Mouse (Mus musculus): ENCODE results near the gene Car8.
"Not testable (repeated sequence)": the region's sequence is repeated elsewhere in the genome, so short reads cannot be mapped to it uniquely, and the experiment has no call there.

Gene Car8

DNA sequence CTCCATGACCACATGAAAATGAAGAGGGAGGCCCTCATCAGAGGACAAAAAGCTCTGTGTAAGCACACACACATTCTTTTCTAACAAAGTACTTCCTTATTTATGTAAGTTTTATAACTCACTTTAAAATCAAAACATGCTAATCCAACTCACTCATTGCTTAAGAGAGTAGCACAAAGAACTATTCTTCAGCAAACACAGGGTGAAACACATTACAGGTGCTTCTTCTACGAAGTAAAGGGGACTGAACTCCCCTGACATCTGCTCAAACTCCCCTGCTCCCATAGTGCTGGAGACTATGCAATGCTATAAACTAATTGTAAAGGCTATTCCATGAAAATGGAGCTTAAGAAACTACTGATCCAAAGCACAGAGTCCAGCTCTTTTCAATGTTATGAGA is 35.5 kb downstream of the Car8 start:
- DNase-seq (ENCODE audit: low spot score): no peak

DNA sequence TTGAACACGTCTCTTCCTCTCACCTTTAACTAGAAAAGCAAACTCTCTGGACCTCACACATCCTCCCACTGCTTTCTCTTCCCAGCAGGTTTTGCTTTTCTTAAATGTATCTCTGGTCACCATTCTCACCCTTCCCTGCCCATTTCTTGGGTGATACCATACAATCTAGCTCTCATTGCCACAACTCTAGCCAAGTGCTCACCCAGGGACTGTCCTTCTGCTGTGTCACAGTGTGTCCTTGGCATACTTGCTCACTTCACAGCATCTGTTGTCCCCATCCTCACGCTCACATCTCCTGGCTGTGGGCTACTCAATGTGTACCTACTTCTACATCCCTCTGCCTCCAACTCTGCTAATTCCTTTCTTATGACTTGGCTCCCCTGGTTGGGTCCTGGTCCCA is 37.2 kb downstream of the Car8 start:
- no peak for DNase-seq (ENCODE audit: low spot score)

DNA sequence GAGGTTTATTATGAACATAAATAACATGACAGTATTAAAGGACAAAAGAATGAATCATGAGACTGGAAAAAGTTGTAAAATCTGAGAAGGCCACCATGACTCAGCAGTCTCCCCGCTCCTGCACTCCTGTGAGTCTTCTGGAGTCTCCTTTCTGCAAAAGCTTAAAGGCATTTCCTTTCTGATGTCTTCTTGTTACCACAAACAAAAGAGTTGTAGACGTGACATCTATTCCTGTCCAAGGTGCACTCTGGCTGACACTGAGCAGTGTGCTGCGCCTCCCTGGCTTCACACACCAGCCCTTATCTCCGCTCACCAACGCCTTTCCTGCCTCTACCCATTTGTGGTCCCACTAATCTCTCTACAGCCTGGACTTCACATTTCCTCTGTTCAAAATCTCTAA is 38.8 kb downstream of the Car8 start:
- DNase-seq (ENCODE audit: low spot score): no peak

DNA sequence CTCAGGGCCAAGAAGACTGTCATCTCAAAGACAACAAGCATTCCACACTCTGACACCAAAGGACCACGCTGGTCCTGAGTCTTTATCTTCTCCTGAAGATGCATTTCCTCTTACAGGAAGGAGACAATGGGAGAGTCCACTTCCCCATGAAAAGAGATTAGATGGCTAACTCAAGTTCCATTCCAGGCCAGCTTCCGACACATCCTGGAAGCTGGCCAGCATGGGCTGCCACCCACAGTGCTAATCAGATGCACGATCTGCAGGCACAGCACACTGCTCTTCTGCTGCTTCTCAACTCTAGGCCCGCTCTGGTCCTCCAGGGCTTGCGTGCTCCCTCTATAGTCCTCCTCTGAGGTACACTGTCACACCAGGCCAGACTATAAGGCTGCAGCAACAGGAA is 40.8 kb downstream of the Car8 start:
- no peak for DNase-seq (ENCODE audit: low spot score)

DNA sequence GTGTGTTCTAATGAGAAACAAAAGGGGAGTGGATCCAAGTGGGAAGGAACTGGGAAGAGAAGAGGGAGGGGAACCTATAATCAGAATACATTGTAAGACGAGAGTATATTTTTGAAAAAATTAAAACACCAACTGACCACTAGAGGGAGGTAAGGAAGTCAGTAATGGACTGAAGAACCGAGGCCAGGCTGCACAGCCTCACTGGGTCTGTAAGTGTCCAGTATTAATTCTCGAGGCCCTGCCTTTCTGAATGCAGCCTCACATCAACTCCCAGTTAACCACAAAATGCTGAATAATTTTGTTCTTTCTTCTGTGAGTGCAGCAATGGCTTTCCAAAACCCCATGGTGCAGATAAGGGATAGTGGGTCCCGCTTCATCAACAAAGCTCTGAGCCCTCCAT is 48.4 kb downstream of the Car8 start:
- no peak for DNase-seq (ENCODE audit: low spot score)

DNA sequence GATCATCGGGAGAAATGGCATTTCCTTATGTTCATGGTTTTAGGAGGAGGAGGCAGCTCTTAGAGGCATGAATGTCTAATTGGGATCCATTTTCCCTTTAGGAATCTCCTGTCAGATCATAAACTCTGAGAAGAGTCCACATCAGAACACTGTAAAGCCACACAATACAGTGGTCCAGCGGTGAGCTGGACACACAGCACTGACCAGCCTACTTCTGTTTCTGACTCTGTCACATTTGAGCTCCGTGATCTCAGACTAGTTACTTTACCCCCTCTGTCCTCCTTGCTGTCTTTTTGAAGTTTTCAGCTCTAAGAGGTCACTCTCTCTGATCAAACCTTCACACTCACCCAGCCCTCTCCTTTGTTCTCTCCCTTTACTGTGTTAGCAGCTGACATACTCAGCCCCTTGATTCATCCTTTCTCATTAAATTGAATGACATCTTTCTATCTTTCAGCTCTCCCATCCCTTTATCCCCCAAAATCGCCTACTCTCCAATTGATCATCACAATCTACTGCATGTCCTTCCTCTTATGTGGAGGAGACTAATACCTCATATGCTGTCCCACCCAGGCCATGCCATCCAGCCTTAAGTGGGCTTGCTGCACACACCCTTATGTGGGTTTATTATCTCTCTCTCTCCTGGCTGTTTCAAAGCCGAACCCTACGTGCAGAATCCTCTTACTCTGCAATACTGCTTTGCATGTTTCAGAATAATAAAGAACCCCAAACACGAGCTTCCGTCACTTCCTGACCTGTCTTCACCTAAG is 51.7 kb downstream of the Car8 start:
- no peak for DNase-seq (ENCODE audit: low spot score)

DNA sequence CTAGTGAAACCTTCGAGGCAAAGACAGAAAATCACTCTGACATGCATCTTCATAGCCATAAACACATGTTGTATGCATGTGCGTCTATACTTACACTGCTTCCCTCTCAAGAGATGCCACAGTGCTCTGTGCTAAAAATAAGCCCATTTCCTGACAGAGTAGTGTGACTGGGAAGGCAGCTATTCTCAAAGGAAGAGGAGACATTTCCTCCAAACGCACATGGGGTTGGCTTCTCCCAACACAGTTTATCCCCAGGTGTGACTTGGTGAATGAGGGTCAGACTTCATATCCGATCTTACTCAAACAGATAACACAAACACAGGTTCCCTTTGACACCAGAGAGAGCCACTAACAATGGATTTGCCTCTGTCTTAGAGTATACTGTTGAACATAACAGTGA is 58.3 kb downstream of the Car8 start:
- no peak for DNase-seq (ENCODE audit: low spot score)

DNA sequence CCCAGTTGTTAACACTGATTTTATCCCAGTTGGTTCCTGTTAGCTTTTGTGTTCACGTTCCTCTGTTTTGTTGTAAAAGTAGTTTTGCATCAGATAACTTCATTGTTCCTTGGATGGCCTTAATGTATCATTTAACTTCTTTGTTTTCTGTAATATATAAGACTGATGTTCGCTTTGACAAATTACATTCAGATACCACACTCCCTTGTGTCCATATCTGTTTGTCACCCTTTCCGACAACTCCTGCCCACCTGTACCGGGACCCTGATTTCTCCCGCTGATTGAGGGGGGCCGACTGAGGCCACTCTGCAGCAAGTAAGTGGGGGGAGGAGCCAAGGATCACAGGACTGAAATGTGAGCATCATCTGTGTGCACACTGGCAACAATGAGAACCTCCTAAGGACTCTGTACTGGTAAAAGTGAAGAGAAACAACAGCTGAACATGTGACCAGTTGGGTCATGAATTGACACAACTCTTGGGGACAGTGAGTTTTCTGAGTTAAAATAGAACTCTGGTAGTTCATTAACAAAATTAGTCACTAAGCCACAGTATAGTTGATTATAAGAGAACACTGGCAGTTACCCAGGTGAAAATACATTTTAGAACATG is 84.1 kb downstream of the Car8 start:
- no peak for DNase-seq (ENCODE audit: low spot score)

DNA sequence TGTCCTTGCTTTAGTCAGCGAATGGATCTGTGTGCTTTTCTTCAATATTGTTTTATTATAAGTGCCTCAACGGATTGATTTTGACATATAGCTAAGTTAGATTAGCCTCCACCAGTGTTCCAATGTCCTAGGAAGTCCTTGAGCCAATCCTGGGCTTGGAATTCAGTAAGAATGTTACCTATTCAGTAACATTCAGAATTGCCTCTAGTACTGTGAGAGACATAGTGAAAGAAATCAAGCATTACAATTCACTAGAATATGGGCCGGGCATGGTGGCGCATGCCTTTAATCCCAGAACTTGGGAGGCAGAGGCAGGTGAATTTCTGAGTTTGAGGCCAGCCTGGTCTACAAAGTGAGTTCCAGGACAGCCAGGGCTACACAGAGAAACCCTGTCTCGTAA is 84.9 kb downstream of the Car8 start:
- DNase-seq (ENCODE audit: low spot score): not testable (repeated sequence)

DNA sequence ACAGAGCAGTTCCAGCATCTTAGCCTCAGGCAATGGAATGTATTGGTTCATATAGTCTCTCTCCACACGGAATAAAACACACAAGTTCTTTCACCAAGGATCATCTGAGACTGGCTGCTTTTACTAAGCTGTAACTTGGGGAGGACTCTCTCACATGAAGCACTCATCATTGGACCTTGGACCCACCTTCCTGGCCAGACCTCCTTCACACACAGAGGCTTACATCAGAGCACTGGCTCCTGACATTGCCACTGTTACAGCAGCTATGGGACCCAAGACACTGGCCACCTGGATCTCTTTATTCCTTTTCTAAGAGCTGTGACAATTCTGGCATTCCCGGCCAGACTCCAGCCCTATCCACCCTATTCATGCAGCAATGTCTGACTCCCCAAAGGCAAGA is 101.4 kb downstream of the Car8 start:
- DNase-seq (ENCODE audit: low spot score): no peak

DNA sequence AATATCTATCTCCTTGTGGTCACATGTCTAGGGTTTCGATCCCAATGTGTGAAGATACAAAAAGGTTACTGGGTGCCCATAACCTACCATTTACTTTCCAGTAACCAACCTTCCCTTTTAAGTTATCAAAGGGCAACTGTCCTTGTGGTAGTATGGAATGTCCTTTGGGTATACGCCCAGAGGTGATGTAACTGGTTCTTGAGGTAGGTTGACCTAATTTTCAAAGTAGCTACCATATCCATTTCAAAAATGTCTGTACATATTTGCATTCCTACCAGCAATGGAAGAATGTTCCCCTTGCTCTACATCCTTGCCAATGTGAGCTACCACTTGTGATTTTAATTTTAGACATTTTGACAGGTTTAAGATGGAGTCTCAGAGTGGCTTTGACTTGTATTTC is 106.8 kb downstream of the Car8 start:
- no peak for DNase-seq (ENCODE audit: low spot score)

DNA sequence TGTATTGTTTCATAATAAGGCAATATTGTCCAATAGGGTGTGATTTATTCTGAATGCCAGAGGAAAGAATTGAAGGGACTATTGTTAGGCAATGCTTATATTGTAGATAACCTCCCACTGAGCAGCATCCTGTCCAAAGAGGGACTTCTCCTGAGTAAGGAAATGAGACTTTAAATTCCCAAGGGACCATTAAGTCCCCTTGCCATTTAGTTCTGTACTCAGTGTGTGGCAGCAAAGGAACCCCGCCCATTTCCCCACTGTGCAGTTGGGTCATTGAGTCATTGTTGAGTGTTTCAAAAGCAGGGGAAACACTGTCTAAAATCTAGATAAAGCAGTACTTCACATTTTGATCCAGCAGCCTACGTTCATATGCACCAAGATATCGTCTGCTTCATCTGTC is 125.3 kb downstream of the Car8 start:
- no peak for DNase-seq (ENCODE audit: low spot score)

DNA sequence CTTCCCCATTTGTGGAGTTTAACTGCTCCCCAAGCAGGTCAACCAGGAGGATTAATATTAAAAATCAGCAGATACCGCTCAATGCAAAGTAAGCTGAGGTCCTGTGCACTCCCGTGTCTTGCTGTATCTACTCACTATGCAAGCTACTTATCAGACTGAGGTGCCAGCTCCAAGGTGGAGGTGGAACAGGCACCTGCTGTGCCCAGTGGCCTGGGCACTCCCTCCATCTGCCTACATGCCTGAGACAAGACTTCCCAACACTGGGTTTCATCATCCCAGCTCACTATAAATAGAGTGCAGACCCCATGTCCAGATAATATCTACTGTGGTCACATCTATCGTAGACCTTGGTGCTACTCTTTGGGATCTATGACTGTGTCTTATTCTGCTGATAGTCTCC is 127.0 kb downstream of the Car8 start:
- no peak for DNase-seq (ENCODE audit: low spot score)

DNA sequence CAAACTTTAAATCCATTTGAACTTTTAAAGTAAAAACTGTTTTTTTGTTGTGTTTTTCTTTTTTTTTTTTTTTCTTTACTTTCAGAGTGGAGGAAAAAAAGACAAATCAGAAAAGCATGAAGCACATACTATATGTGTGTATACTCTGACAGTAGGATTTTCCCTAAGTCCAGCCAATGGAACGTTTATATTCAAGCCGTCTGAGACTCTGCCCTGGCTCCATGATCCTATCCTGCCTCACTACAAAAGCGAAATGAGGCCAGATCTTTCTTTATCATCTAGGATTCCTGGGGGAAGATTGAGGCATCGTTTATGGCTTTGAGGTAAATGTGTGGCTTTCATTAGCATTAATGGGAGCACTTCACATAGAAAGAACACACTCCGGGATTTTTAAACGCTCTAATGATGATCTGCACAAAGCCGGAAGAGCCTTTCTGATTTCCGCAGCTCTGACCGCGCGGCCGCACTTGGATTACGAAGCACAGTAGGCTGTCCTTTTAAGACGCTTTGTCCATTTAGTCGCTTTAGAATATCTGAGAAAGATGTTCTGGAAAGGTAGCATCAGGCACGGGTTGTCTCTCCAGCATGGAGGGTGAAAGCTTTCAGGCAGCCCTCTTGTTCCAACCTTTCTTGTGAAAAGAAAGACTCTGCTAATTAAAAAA is 128.8 kb downstream of the Car8 start:
- DNase-seq (ENCODE audit: low spot score): no peak

DNA sequence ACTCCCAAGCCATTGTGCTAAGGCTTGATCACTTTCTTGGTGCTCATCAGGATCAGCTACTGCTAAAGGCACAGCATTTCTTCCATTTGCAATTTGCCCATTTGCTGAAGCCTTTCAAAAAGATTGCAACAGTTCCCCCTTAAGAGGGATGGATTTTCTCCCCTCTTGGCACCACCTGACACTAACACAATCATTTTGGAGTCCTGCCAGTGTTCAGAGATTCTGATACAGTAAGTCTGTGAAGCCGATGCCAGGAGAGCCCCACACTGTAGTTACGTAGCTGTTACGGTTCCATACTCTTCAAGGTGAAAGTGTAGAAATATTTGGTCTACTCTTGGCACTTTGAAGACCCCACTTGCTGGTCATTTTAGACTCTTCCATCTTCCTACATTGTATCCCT is 137.4 kb downstream of the Car8 start:
- no peak for DNase-seq (ENCODE audit: low spot score)

DNA sequence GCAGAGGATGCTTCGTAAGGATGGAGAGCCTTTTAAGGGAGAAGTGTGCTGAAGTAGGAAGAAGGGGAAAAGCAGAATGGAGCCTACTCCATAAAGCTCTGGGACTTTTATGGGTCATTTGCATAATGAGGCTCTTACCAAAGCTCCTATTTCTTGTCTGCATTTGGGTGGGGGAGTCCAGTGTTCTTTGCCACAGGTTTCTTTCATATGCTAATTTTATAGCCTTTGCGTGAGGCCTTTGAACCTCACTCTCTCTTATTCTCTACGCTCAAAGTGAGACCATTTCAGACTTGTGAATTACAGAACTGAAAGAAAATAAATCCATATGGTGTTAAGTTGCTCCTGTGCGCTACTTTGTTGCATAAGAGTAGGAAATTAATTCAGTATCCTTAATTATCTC is 140.8 kb downstream of the Car8 start:
- DNase-seq (ENCODE audit: low spot score): no peak

DNA sequence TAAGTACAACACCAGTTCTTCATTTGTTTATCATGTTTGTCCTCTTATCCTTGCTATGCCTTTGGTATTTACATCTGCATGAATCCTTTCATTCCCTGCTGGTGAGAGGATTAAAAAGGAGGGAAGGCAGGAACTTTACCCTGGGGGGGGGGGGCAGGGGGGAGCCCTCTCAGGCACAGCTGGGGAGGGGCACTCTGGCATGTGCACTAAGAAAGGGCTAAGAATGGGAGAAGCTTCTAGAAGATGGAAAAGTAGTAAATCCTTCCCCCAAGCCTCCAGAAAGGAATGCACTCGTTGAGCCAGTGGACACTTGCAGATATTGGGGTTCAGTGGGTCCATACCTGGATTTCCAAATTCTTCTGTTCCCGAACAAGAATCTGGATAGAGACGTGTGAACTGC is 141.2 kb downstream of the Car8 start:
- DNase-seq (ENCODE audit: low spot score): no peak

DNA sequence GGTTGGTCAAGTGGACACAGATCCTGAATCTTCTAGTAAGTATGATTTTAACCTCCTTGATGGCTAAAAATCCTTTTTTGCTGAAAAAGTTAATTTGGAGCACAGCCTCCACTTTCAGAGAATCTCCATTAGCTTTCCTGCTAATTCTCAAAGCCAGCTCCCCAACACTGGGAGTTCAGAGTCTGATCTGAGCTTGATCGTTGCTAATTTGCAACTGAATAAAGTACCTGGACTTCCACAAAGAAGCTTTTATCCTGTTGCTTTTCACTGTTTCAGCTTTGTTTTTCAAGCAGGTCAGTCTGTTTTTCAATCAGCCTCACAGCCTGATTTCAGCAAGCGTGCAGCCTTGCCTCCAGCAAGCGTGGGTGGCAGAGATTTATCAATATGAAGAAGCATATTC is 145.3 kb downstream of the Car8 start:
- not testable (repeated sequence) for DNase-seq (ENCODE audit: low spot score)
